Mouse (Mus musculus) urinary bladder, postnatal 25 days (tissue): ENCODE results near the gene Psip1.
"Not testable (repeated sequence)": the region's sequence is repeated elsewhere in the genome, so short reads cannot be mapped to it uniquely, and the experiment has no call there.

Experiments
- DNase-seq: peaks from one replicate; pipeline ENCODE4 v3.0.0; 2022; ENCODE audit warnings: low spot score

Gene Psip1

DNA sequence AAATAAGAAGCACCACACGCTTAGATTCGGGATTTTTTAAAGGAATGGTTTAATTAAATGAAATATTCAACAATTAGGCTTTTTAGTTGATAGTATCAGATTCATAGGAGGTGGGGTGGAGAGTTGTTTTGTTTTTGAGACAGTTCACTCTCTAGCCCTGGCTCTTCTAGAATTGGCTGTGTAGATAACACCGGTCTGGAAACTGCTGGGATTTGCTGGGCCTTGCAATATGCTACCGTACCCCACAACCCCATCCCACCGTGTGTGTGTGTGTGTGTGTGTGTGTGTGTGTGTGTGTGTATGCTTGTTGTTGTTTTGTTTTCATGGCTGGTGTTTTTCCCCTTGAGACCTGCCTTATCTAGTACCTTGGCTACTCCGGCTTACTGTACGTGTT is 14.8 kb upstream of the Psip1 start:
- DNase-seq, result no peak

DNA sequence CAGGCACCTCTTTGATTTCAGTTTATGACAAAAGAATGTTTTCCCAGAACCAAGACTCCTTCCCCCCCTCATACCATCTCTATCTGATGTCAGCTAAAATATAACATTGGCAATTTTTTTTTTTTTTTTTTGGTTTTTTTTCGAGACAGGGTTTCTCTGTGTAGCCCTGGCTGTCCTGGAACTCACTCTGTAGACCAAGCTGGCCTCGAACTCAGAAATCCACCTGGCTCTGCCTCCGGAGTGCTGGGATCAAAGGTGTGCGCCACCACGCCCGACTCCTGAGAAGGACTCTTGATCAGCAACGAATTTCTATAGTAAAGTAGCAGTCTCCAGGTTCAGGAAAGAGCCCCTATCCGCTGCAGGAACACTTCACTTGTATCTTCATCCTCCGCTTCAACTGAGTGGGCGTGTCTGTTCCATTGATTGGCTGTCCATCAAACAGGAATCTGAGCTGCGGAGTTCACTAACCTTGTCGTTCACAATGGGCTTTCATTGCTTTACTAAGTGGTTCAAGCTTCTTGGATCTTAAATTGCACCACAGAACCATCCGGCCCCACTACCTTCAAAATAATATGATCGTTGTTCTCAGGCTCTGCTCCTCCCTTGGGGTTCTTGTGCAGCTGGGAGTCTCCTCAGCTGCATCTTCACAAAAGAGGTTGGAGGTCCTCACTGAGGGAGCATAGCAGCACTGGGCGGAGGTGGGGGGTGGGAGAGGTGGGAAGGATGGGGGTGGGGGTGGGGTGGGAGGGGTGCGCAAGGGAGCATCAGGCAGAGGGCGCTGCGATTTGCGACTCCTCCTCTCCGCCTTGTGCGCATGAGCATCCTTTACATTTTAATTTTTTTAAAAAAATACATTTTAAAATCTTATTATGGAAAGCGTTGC is 14.1 kb upstream of the Psip1 start:
- no peak for DNase-seq

DNA sequence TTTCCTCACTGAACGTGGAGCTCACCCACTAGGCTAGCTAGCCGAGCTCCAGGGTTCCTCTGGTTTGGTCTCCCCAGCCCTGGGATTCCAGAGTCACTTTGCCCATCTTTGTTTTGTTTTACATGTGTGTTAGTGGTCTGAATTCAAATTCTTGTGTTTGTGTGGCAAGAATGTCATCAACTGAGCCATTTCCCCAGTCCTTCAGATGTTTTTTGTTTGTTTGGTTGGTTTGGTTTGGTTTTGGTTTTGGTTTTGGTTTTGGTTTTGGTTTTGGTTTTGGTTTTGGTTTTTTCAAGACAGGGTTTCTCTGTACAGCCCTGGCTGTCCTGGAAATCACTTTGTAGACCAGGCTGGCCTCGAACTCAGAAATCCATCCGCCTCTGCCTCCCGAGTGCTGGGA is 10.8 kb upstream of the Psip1 start:
- not testable (repeated sequence) for DNase-seq

DNA sequence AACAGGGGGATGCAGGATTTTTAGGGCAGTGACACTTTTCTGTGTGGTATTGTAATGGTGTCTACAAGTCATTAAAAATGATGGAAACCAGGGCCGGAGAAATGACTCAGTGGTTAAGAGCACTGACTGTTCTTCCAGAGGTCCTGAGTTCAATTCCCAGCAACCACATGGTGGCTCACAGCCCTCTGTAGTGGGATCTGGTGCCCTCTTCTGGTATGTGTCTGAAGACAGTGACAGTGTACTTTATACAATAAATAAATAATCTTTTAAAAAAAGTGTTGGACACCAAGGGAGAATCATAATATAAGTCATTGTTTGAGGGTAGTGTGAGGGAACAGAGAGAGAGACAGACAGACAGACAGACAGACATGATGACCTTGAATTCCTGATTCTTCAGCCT is 6.9 kb upstream of the Psip1 start:
- no peak for DNase-seq

DNA sequence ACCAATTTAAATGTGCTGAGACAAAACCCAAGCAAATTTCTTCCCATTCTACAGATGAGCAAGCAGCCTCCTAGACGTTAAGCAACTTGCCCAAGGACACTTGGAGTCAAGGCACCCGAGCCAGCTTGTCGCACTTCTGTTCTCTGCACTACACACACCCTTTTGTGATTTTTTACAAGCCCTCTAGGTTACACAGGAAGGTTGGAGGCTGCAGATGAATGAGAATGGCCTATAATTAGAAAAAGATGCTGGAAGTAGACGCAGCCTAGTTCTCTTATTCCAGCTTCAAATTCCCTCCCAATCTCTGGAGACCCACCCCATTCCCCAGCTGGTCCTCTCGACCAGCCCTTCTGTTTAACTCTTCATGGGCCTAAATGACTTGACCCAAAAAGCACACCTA is 2.9 kb upstream of the Psip1 start:
- no peak for DNase-seq

DNA sequence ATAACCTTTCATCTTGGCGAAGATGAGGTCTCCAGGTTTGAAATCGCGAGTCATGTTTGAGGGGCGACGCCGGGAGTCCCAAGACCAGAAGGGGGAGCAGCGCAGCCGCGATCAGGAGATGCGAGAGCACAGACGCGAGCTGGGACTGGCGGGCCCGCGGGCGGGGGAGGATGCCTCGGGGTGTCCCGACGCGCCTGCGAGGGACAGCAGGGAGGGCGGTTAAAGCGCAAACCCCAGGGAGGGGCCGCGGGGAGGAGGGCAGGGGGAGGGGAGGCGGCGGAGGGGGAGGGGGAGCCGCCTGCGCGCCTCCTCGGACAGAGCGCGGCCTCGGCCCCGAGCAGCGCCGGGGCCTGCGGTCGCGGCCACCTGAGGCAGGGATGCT is 533 bp downstream of the Psip1 start:
- DNase-seq, result peak; percentile 67

DNA sequence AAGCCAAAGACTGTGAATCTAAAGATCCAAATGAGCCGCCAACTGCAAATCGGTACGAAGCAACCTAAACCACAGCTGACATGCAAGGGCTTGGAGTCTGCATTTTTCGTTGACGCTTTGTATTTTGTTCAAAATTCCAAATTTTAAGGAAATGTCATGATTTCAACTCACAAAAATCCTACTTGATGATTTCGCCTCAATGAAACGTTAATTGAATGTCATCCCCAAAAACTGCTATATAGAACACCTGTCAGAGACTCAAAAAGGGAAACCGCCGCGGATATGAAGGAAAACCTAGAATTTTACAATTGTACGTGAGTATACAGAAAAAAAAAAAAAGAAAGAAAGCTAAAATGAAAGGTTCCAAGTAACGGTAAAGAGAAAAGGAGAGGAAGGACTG is 1.0 kb downstream of the Psip1 start:
- DNase-seq, result no peak

DNA sequence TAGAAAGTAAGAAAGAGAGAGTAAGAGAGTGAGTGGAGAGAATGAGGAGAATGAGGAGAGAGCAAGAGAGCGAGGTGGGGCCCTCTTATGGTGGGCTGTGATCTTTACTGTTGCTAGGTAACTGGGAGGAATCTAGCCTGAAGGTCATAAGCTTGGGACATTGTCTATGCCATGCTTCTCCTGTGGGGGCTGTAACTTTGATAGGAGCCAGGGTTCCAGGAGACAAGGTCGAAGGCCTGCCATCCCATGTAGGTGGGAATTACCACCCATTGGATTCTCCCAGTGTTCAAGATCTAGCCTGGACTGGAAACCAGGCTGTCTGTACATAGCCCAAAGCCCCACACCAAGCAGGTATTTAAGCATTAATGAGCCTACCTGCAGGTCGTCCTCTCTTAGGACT is 18.1 kb downstream of the Psip1 start:
- no peak for DNase-seq

DNA sequence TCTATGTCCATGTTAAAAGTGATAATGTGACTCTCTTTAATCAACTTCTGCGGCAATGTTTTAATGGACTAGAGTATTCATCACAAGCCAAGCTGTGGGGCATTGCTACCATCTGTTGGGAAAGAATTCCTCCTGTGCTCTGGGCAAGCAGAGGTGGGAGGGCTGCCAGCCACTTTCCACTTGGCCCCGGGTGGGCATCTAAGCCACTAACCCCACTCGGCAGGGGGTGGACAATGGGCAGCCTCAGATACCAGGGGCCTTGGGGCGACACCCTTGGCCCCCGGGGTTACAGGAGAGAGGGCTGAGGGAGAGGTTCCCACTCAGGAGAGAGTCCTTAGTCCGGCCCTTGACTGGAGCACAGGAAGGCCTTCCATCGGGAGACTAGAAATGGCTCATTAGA is 18.6 kb downstream of the Psip1 start:
- no peak for DNase-seq

DNA sequence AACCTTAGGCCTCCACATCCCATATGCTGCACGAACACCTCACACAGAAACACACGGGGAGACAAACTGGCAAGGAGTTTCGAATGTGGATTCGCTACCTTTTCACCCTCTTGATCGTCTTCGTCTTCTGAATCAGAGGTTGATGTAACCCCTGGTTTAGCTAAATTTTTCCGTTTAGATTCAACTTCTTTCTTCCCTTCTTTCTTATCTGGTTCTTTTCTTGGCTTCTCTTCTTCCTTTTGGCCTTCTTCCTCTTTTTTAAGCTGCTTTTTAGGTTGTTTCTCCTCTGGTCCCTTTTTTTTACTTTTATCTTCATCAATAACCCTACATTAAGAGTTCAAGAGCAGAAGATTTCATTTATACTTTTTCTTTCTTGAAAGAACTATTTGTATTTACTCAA is 21.4 kb downstream of the Psip1 start:
- DNase-seq, result no peak

DNA sequence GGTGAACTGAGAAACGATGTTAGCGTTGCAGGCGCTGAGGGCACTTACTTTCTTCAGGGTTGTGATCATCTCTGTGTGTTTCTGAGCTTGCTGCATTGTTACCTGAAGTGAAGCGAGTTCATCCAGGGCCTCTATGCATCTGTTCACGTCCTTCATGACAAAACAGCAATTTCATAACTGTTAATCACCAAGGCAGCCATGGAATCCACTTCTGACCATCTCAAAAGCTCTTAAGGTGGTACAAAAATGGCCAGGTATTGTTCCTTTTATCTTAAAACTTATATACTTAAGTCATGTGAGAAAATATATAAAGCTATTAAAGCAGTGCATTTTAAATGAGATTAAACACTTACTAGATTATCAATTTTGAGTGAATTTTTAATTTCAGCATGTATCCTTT is 26.2 kb downstream of the Psip1 start:
- no peak for DNase-seq

DNA sequence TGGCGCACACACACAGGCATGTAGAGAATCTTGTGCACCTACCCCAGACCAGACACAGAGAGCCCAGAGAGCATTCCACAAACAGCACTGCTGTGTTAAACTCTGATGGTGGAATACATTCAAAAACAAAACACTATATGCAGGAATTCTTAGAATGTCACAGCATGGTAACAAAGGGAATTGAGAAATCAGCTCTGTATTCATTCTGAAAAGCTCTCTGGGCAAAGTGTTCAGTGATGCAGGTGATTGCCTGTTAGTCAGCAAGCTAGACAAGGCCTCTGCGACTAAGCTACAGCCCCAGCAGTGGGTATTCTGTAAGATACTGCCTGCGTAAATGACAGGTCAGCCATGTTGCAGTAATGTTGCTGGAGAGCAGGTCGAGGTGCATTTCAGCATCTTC is 35.5 kb downstream of the Psip1 start:
- DNase-seq, result no peak

DNA sequence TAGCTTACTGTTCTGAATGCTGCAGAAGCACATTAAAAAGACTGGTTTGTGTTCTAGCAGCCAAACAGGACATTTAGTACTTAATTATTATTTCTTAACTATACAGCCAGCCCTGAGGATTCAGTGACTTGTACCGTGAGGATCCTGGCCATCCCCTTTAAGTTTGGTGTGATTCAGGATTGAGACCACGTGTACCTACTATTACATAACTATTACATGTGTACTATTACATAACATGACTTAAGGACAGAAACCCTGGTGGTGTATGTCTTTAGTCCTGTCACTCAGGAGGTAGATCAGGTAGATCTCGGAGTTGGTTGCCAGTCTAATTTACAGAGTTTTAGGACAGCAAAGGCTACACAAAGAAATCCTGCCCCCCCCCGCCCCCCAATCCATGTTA is 45.2 kb downstream of the Psip1 start:
- no peak for DNase-seq

DNA sequence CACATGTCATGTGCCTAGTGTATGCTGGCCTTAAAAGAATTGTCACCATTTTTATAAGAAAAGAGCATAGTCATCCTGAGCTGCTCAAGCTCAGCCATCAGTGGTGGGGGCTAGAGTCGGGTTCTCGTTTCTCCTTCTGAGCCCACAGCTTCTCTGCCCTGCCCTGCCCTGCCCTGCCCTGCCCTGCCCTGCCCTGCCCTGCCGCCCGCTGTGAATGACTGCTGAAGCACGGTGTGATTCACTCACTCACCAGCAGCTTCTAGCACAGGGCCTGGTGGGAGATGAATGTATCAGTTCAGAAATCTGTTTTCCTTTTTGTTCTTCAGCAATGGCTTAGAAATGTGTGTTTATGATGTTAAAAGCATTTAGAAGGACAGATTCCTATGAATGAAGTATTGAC is 47.2 kb downstream of the Psip1 start:
- DNase-seq, result no peak

DNA sequence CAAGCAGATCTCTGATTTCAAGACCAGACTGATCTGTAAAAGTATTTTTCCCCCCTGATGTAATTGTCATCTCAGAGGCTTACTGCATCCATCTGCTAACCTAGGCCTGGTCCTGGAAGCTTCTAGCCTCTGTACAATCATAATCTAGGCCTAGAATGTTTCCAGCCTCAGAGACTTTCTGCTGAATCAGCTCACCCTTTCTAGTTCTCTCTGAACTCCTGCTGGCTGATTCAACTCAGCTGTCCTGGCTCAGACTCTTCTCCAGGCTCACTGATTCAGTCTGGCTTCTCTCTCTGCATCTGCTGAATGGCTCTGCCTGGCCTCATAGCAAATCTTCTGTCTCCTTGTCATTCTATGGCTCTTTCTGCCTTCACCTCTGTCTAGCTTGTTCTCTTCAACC is 48.1 kb downstream of the Psip1 start:
- DNase-seq, result no peak

DNA sequence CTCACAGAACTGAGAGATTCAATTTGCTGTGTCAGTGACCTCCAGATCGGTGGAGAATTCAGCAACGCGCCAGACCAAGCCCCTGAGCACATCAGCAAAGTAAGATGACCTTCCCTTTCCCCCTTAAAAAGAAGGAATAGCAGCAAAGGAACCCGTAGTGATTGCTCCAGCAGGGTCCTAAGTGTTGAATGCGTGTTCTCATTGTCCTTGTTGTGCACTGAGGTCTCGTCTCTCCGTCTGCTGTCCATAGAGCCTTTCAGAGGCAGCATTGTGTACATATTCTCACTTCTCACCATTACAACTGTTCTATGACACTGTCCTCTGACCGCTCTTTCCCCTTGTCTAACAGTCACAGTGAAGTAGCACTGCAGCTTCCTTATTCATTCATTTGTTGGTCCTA is 49.9 kb downstream of the Psip1 start:
- no peak for DNase-seq

DNA sequence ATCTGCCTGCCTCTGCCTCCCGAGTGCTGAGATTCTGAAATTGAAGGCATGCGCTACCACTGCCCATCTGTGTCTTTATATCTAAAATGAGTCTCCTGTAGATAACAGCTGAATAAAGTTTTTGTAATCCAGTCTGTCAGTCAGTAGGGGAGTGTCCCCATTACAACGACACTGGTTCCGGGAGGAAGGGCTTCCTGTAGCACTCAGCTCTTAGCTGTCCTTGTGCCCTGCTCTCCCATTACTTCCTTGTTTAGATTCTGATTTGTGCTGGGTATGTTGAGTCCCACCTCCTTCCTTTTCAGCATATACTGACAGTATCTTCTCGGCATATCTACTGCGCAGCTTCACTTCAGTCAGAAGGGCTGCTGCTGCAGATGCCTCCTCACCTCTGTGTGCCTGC is 53.4 kb downstream of the Psip1 start:
- DNase-seq, result no peak

DNA sequence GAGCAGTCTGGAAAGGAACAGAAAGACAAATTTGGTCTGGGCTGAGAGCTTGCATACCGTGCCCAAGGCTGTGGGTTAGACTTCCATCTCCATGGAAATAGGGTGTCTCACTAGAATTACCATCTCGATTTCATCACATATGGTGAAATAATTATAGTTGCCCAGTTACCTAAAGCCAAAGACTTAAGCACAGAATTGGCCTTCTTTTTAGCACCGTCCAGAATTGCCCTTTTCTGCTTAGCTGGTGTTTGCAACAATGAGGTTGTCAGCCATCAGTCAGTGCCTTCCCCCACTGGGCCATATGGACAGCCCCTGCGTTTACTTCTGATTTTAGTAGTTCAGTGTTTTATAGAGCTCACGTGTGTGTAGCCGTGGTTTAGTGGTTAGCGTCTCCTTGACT is 54.3 kb downstream of the Psip1 start:
- DNase-seq, result no peak

DNA sequence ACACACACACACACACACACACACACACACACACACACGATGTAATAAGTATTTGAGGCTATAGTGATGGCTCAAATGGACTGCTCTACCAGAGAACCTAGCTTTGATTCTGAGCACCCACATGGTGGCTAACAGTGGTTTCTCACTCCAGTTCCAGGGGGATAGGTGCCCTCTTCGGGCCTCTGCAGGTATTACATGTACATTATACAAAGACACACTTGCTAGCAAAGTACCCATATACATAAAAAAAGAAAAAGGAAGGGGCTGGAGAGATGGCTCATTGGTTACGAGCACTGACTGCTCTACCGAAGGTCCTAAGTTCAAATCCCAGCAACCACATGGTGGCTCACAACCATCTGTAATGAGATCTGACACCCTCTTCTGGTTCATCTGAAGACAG is 57.4 kb downstream of the Psip1 start:
- DNase-seq, result no peak

DNA sequence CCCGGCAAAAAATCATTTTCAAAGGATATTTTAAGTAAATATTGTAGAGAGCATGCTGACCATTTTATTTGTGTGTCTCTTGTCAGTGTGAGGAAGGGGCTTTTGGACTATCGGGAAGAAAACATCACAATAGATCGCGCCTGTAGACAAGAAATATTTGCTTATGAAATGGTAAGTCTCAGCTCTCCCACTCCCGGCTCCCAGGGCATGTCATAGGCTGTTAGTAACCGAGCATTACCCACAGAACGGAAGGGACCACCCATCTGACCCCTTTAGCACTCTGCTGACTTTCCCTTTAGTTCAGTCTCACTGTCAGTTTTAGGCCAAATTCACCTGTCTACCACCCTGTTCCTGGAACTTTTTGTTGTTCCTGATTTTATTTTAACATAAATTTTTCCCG is 58.6 kb downstream of the Psip1 start:
- DNase-seq, result no peak

DNA sequence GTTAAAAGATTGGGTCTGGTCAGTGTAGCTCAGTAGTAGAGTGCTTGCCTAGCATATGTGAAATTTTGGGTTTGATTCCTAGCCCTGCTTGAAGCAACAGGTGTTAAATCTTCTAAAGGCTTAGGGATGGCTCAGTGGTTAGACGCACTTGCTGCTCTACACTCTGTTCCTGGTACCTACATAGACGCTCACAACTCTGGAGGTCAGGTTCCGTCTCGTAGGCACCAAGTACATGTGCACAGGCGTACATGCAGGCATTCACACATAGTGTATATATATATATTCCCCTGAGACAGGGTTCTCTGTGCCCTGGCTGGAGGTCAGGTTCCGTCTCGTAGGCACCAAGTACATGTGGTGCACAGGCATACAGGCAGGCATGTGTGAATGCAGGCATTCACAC is 59.1 kb downstream of the Psip1 start:
- no peak for DNase-seq

DNA sequence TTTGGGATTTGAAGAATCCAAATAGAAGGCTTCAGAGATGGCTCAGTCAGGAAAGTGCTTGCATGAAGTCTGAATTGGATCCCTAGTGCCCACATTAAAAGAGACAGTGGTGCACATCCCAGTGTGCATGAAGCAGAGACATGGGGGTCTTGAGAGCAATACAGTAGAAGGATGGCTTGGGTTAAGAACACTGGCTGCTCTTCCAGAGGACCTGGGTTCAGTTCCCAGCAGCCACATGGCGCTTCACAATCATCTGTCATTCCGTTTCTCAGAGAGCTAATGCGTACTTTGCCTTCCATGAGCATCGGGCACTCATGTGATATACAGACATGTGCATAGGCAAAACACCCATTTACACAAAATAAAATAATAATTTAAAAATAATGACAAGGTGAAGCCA is 61.1 kb downstream of the Psip1 start:
- no peak for DNase-seq

DNA sequence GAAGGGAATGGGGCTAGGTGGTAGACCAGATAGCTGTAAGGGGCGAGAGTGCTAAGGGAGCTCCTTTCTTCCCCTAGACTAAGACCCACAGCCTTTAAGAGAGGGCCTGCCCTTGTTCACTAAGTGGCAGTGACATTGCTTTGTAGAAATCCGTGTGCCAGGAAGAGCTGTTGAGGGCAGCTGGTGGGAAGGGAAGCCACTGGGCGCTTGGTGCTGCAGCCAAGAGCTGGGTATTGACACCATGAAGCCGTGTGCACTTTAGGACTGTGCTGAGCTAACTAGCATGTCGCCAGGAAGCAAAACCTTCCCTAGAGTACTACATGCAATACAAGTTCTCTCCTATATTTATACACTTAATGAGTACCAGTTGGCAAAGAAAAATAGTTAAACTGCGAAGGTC is 62.6 kb downstream of the Psip1 start:
- DNase-seq, result no peak

DNA sequence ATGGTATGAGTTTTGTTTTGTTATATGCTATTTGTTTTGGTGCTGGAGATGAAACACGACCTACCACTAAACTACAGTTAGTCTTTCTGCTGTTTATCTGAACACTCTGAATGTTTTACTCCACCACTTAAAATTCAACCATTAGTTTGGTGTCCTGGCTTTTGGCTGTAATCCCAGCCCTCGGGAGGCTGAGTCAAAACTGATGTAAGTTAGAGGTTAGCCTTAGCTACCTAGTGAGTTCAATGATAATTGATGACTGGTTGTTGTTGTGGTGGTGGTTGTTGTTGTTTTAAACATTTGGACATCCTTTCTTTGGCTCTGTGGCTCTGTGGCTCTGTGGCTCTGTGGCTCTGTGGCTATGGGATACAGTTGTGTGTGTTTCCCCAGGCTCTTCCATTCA is 67.5 kb downstream of the Psip1 start:
- no peak for DNase-seq

DNA sequence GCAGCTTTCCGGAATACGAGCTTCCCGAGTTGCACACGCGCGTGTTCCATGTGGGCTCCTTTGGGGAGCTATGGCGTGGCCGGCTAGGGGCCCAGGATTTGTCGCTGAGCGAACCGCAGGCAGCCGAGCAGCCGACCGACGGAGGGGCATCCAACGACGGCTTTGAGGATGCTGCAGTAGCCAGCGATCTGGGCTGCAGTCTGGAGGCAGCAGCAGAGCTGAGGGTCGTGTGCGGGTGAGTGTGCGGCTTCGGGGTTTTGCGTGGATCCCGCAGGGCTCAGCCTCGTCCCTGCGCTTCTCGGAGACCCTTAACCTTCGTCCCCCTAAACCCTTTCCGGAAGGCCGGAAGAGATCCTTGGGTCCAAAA is 68.5 kb downstream of the Psip1 start:
- no peak for DNase-seq
